Mouse (Mus musculus) cerebellum, adult 2 months (tissue): ENCODE results near the gene Zfp105.

Source experiments
- CTCF ChIP-seq: fragments of 200-500 bp; IDR thresholded peaks from 2 replicates; pipeline ENCODE4 v1.5.1; 2011; ENCODE audit warnings: low read depth, mild to moderate bottlenecking, control low read depth, low read length, moderate library complexity, borderline replicate concordance; ENCODE audit not compliant: insufficient read depth
- POLR2A ChIP-seq: fragments of 200-500 bp; IDR thresholded peaks from 2 replicates; pipeline ENCODE4 v1.6.1; 2011; ENCODE audit warnings: low read length, control low read depth, borderline replicate concordance; ENCODE audit not compliant: insufficient read depth

GRCm38 (mm10) chr9:122885385-122885784, 37.5 kb upstream of the Zfp105 start, which contains the start of gene Zkscan7:
- no peak for TF ChIP-seq POLR2A
- TF ChIP-seq CTCF, result no peak
